Mouse (Mus musculus) megakaryocyte, adult 5-6 weeks (primary cell): ENCODE results near the gene Pip5k1b. TPM values are rescaled to one million over a fixed set of nuclear protein-coding genes. Genes with fewer than 3 reads are reported as not detected.

ENCODE experiments used
- ATAC-seq: 2 replicates; pipeline ENCODE4 v1.8.0; 2016; ENCODE audit warnings: mild to moderate bottlenecking, inconsistent platforms; ENCODE audit not compliant: poor library complexity, severe bottlenecking
- total RNA-seq, 2 experiments: library from RNA; stranded (forward) in 1 of 2; stranded (reverse) in 1 of 2; fragments of 153-499, 151-499 nt in 1 of 2; fragments of 221-1000, 200-1000 nt in 1 of 2; gene quantifications; 2 replicates each; pipeline versions ENCODE4 v1.2.3 to v1.2.4; 2015 to 2017

The Pip5k1b gene
- total RNA-seq, 2 experiments from 2014 or later = 4.4 to 4.9 TPM

DNA sequence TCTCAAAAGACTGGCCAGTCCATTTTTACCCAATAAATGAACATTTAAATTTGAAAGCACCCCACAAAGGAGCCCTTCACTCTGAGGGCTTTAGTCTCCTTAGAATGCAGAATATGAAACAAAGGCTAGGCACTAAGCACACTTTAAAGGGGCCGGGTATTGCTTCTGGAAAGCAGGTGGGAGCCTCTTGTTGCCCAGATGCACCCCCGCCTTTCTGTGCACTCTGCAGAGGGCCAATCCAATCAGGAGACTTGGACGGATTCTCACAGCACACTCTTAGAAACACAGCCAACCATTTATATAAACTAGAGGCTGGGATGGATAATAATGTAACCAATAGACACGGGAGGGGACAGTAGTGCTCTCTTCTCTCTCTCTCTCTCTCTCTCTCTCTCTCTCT lies 287.1 kb downstream of the Pip5k1b start:
- no peak for ATAC-seq

DNA sequence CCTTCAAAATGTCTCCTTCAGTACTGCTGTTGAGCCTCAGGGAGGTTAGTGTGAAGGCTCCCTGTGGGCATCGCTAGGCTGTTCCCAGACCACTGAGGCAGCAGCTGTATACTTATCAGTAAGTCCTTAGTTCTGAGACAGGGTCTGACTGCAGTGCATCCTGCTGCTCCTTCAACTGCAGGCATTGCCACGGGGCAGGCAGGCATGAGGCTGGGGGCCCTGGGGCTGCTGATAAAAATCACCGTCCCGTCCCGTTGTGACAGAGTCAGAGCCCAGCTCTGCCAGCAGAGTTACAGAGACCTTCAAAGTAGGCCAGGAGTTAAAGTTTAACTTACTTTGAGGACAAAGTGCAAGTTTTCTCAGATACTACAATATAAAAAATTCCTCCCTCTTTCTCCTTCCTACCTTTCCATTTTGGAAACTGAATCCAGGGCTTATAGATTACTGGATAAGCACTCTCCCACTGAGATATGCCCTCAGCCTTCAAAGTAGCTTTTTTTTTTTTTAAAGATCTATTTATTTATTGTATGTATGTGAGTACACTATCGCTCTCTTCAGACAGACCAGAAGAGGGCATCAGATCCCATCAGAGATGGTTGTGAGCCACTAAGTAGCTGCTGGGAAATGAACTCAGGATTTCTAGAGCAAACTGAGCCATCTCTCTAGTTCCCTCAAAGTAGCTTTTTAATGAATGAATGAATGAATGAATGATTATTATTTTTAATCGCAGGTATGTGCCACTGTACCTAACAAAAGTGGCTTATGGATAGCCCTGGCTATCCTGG lies 289.4 kb downstream of the Pip5k1b start:
- no peak for ATAC-seq

DNA sequence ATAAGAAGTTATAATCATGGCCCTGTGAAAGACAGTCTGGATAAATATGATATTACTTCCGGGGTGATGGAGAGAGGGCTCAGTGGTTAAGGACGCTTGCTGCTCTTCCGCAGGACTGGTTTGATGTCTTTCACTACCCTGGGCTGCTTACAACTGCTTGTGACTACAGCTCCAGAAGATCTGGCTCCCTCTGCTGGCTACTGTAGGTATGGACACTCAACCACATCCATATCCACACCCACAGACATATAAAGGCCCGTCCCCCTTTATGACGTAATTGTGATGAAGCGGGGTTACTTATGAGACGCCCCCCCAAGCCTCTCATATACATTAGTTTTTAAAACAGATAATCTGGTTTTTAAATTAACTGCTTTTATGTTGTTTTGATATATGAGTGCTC lies 290.7 kb downstream of the Pip5k1b start:
- ATAC-seq = peak; percentile 94

DNA sequence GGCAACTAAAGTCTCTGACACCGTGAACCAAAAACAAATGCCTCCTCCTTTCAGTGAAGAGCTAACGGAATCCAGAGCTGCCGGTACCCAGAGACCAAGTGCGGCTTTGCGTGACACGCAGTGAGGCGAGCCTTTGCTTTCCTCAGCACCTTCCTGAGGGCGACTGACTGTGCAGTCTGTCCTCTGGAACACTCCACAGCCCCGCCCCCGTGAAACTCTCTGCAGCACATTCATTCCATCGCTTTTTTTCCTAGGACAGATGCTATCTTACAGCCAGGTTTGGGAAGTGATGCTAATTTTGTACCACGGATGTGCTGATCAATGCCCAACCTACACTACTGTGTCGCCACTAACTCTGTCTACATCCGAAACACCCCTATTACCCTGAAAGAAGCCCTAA lies 292.9 kb downstream of the Pip5k1b start:
- no peak for ATAC-seq

DNA sequence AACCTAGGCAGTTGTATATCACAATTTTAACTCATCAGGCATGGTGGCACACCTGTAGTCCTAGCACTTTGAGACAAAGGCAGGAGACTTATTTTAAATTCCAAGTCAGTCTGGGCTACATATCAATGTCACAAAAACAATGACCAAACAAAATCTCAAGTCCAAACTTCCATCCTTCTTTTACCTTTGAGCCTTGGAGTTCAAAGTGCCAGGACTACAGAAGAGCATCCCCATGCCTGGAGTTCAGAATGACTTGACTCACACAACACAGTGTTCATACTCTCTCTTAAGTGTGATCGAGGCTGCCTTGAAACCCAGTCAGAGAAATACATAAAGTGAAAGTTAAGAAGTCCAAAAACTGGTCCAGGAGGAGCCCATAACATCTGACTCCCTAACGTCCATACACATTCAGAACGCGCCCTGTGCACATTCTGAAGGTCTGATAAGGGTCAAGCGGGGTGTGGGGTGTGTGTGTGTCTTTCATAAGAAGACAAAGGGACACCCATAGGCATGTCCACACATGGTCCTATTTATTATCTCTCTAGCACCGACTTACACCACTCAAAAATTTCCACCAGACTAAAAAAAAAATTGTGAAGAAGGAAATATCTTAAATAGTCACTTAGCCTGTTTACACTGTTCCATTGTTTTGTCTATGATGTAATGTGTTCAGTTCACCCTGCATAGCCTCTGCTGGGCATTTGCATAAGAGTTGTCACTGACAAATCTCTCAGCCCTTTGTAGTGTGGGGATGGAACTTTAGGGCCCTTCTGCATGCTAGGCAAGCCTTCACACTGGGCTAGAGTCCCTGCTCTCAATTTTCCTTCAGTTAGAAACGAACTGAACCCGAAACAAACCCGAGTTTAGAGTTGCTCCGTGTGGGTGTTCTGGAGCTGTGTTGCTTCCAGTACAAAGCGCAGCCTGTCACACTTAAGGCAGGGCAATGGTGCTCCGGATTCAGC lies 296.0 kb downstream of the Pip5k1b start:
- no peak for ATAC-seq

DNA sequence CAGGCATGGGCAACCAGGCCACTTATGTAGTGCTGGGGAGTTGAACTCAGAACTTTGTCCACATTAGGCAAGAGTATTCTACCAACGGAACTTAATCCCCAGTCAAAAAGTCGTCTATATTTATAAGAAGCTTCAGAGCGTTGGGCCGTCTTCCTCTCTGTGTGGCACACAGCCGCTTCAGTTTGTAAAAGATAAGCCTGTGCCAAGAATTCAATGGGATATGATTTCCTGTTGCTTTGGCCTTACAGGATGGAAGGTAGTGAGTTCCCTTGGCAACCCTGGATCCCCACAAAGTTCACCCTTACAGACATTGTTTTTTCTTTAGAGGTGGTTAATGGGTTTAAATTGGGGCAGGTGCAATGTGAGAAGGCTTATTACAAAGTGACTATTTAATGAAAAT lies 297.3 kb downstream of the Pip5k1b start:
- no peak for ATAC-seq

DNA sequence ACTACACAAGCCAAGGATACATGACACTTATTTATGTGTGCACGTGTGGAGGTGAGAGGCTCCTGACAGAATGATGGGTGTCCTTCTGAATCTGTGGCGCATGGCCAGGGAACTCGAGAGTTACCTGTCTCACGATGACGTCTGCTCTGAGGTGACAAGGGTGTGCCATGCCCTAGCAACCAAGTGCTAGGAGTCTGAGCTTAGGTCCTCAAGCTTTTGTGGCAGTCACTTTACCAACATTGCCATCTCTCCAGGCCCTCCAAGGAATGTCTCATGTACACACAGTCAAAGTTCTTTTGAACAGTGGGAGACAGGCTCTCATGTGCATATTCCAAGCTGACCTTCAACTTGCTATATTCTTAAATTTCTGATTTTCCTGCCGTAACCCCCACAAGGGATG lies 297.7 kb downstream of the Pip5k1b start:
- ATAC-seq = no peak

DNA sequence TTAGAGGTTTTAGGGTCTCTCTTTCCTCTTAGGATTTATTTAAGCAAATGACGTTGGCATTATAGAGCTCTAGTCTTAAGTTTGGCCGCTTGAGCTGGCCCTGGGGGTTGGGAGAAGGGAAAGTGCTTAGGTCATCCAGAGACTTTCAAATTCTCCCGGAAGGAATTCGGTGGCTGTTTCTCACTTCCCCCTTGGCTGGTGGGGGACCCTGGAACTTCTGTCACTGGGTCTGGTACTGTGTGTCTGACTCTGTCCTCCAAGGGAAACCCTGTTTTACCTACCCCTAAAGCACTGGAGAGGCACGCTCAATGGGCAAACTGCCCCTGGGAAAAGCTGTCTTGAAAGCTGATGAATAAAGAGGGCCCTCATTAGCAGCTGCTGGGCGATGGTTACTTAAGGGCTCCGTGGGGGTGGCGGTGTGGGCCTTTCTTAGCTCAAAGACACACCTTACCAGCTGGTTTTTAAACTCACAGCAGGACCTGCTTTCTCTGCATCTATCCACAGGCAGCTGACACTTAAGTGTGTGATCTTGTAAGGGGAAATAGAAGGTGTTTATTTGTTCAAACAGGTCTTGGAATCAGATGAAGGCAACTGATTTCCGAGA lies 301.9 kb downstream of the Pip5k1b start:
- no peak for ATAC-seq

DNA sequence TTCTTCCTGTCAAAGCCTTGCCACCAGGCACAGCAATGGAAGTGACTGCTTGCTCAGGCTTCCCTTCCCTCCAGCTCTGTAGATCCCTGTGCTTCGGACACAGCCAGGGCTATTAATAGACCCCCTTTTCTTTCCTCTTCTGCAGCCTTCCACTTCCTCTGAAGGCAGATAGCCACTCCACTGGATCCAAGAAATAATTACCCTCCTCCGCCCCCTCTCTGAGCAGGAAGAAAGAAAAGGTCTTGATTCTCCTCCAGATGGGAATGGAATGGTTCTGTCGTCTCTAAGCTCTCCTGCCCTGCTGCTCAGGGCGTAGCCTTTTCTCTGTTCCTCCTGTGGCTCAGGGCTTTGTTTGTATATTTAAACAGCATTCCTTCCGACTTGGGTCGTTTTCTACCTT lies 303.8 kb downstream of the Pip5k1b start:
- no peak for ATAC-seq

Other genes starting within 250 kb of the Pip5k1b start
- 30.1 and 31.3 TPM in 2 replicates for gene Fam122a, start 78.5 kb downstream of the Pip5k1b start, total RNA-seq (2015)
- gene Fam122a, start 78.5 kb downstream of the Pip5k1b start, total RNA-seq (2017) = 5.9 and 8.3 TPM in 2 replicates
- gene Tmem252, start 118.1 kb upstream of the Pip5k1b start, total RNA-seq (2015) = not detected in 2 replicates
- gene Tmem252, start 118.1 kb upstream of the Pip5k1b start, total RNA-seq (2017) = not detected in 2 replicates